Mouse (Mus musculus): Measurements from ENCODE around the gene Il1rn.

Il1rn gene

GRCm38 (mm10) chr2:24336545-24336944, at the start of gene Il1rn:
Gene Il1rn, plus strand, starts transcription at chr2:24336853.
- in situ Hi-C loops (cut with MboI, MseI): no loop called here

- in situ Hi-C loops (cut with MboI, MseI): loop anchor here (5.0 kb wide), 3 partner anchors 116 to 461 kb away; no protein-coding TSS in a partner anchor
Measured at GRCm38 (mm10) chr2:24290896-24291295, 45.8 kb upstream of the Il1rn start, which contains the start of gene Il1f10. Gene Il1f10, plus strand, starts transcription at chr2:24291196.

- in situ Hi-C loops (cut with MboI, MseI): loop anchor here (5.0 kb wide), 4 partner anchors 113 to 463 kb away; no protein-coding TSS in a partner anchor
Measured at GRCm38 (mm10) chr2:24294616-24295015, 42.0 kb upstream of the Il1rn start.

GRCm38 (mm10) chr2:24296837-24297236, 39.8 kb upstream of the Il1rn start:
- in situ Hi-C loops (cut with MboI, MseI): loop anchor here in 1 of 2 experiments (5.0 kb wide), 2 partner anchors 110 to 460 kb away; no protein-coding TSS in a partner anchor

- in situ Hi-C loops (cut with MboI, MseI): no loop called here
Measured at GRCm38 (mm10) chr2:24311302-24312001, 25.2 kb upstream of the Il1rn start.

- in situ Hi-C loops (cut with MboI, MseI): no loop called here
Measured at GRCm38 (mm10) chr2:24316919-24317318, 19.7 kb upstream of the Il1rn start.

- in situ Hi-C loops (cut with MboI, MseI): no loop called here
Measured at GRCm38 (mm10) chr2:24317919-24318598, 18.6 kb upstream of the Il1rn start.

GRCm38 (mm10) chr2:24335333-24335732, 1.3 kb upstream of the Il1rn start:
- in situ Hi-C loops (cut with MboI, MseI): no loop called here

GRCm38 (mm10) chr2:24341395-24341885, 4.8 kb downstream of the Il1rn start:
- in situ Hi-C loops (cut with MboI, MseI): no loop called here

- in situ Hi-C loops (cut with MboI, MseI): loop anchor here in 1 of 2 experiments (5.0 kb wide), 1 partner anchor 42 kb away; no protein-coding TSS in a partner anchor
Measured at GRCm38 (mm10) chr2:24344619-24345018, 8.0 kb downstream of the Il1rn start.

GRCm38 (mm10) chr2:24345056-24345455, 8.4 kb downstream of the Il1rn start:
- in situ Hi-C loops (cut with MboI, MseI): loop anchor here in 1 of 2 experiments (5.0 kb wide), 1 partner anchor 43 kb away; no protein-coding TSS in a partner anchor

- in situ Hi-C loops (cut with MboI, MseI): loop anchor here in 1 of 2 experiments (5.0 kb wide), 1 partner anchor 46 kb away; no protein-coding TSS in a partner anchor
Measured at GRCm38 (mm10) chr2:24347926-24348325, 11.3 kb downstream of the Il1rn start.

- in situ Hi-C loops (cut with MboI, MseI): loop anchor here (25.0 kb wide), 2 partner anchors 1314 to 1564 kb away; partner anchors contain the start of gene Abi1 (in 1 of the 2)
Measured at GRCm38 (mm10) chr2:24351159-24351558, 14.5 kb downstream of the Il1rn start.

- in situ Hi-C loops (cut with MboI, MseI): loop anchor here (25.0 kb wide), 2 partner anchors 1316 to 1566 kb away; partner anchors contain the start of gene Abi1 (in 1 of the 2)
Measured at GRCm38 (mm10) chr2:24353042-24353441, 16.4 kb downstream of the Il1rn start.

GRCm38 (mm10) chr2:24357642-24358041, 21.0 kb downstream of the Il1rn start:
- in situ Hi-C loops (cut with MboI, MseI): loop anchor here (25.0 kb wide), 2 partner anchors 1320 to 1570 kb away; partner anchors contain the start of gene Abi1 (in 1 of the 2)

- in situ Hi-C loops (cut with MboI, MseI): loop anchor here (25.0 kb wide), 2 partner anchors 1322 to 1572 kb away; partner anchors contain the start of gene Abi1 (in 1 of the 2)
Measured at GRCm38 (mm10) chr2:24359347-24359746, 22.7 kb downstream of the Il1rn start.

GRCm38 (mm10) chr2:24363818-24364217, 27.2 kb downstream of the Il1rn start:
- in situ Hi-C loops (cut with MboI, MseI): loop anchor here (25.0 kb wide), 2 partner anchors 1327 to 1577 kb away; partner anchors contain the start of gene Abi1 (in 1 of the 2)

- in situ Hi-C loops (cut with MboI, MseI): loop anchor here (25.0 kb wide), 2 partner anchors 1329 to 1579 kb away; partner anchors contain the start of gene Abi1 (in 1 of the 2)
Measured at GRCm38 (mm10) chr2:24366214-24366975, 29.7 kb downstream of the Il1rn start.

GRCm38 (mm10) chr2:24367030-24367894, 30.6 kb downstream of the Il1rn start, which contains the start of gene Psd4:
Gene Psd4, plus strand, starts transcription at chr2:24367580.
- in situ Hi-C loops (cut with MboI, MseI): loop anchor here (25.0 kb wide), 2 partner anchors 1330 to 1580 kb away; partner anchors contain the start of gene Abi1 (in 1 of the 2)
